Mouse (Mus musculus): ENCODE results near the gene Krt24. TPM values are rescaled to one million over a fixed set of nuclear protein-coding genes. Genes with fewer than 3 reads are reported as not detected.
A peak's percentile ranks its signal among the peaks of the same experiment; 100 is the strongest.

Krt24 gene
- polyA plus RNA-seq, 1 experiment from 2014 or later = not detected

- ATAC-seq (ENCODE audit: low FRiP score) = no peak
- Histone ChIP-seq H3K9me3 (ENCODE audit: control insufficient read depth, low read length) (no peaks in the 10 kb centered on the region), H3K4me3 (ENCODE audit: low read depth, low read length) (no peak overlapping the region), H3K4me1 (ENCODE audit: control insufficient read depth, insufficient read depth, low read length) (no peaks in the 10 kb centered on the region), H3K9ac (ENCODE audit: low read length) (no peak overlapping the region), H3K36me3 (ENCODE audit: control insufficient read depth, insufficient read depth, low read length) (no peaks in the 10 kb centered on the region), H3K27ac (ENCODE audit: low read depth, low read length) (no peak overlapping the region), H3K4me2 (no peak overlapping the region), H3K27me3 (ENCODE audit: control insufficient read depth, insufficient read depth, low read length) (no peaks in the 10 kb centered on the region)
- DNase-seq (ENCODE audit: low spot score, missing footprints) = peak; percentile 93
- 28% methylated on average over 2 of the region's 2 CpGs for WGBS
Measured at GRCm38 (mm10) chr11:99307579-99307978, 22.5 kb upstream of the Krt24 start.

GRCm38 (mm10) chr11:99295039-99295438, 10.0 kb upstream of the Krt24 start:
- H3K4me3 ChIP-seq (ENCODE audit: low read depth, low read length) = no peak overlapping the region
- no peak for DNase-seq (ENCODE audit: low spot score, missing footprints)
- H3K9ac ChIP-seq (ENCODE audit: low read length) = no peak overlapping the region
- H3K4me2 ChIP-seq = no peak overlapping the region
- H3K27ac ChIP-seq (ENCODE audit: low read depth, low read length) = no peak overlapping the region
- no peaks in the 10 kb centered on the region for H3K4me1 ChIP-seq (ENCODE audit: control insufficient read depth, insufficient read depth, low read length)
- WGBS = 64% methylated on average over 5 of the region's 5 CpGs
- no peaks in the 10 kb centered on the region for H3K9me3 ChIP-seq (ENCODE audit: control insufficient read depth, low read length)
- no peaks in the 10 kb centered on the region for H3K27me3 ChIP-seq (ENCODE audit: control insufficient read depth, insufficient read depth, low read length)
- ATAC-seq (ENCODE audit: low FRiP score) = no peak
- H3K36me3 ChIP-seq (ENCODE audit: control insufficient read depth, insufficient read depth, low read length) = no peaks in the 10 kb centered on the region

- WGBS = 60% methylated on average over 5 of the region's 5 CpGs
- Histone ChIP-seq H3K36me3 (ENCODE audit: control insufficient read depth, insufficient read depth, low read length) (no peaks in the 10 kb centered on the region), H3K4me3 (ENCODE audit: low read depth, low read length) (no peak overlapping the region), H3K4me1 (ENCODE audit: control insufficient read depth, insufficient read depth, low read length) (no peaks in the 10 kb centered on the region), H3K9ac (ENCODE audit: low read length) (no peak overlapping the region), H3K27ac (ENCODE audit: low read depth, low read length) (no peak overlapping the region), H3K4me2 (no peak overlapping the region), H3K9me3 (ENCODE audit: control insufficient read depth, low read length) (no peaks in the 10 kb centered on the region), H3K27me3 (ENCODE audit: control insufficient read depth, insufficient read depth, low read length) (no peaks in the 10 kb centered on the region)
- no peak for DNase-seq (ENCODE audit: low spot score, missing footprints)
- no peak for ATAC-seq (ENCODE audit: low FRiP score)
Measured at GRCm38 (mm10) chr11:99292846-99293245, 7.8 kb upstream of the Krt24 start.

GRCm38 (mm10) chr11:99284011-99284410, 1.1 kb downstream of the Krt24 start:
- Histone ChIP-seq H3K4me1 (ENCODE audit: control insufficient read depth, insufficient read depth, low read length) (no peaks in the 10 kb centered on the region), H3K9me3 (ENCODE audit: control insufficient read depth, low read length) (no peaks in the 10 kb centered on the region), H3K27ac (ENCODE audit: low read depth, low read length) (no peak overlapping the region), H3K36me3 (ENCODE audit: control insufficient read depth, insufficient read depth, low read length) (no peaks in the 10 kb centered on the region), H3K4me2 (no peak overlapping the region), H3K9ac (ENCODE audit: low read length) (no peak overlapping the region), H3K4me3 (ENCODE audit: low read depth, low read length) (no peak overlapping the region), H3K27me3 (ENCODE audit: control insufficient read depth, insufficient read depth, low read length) (no peaks in the 10 kb centered on the region)
- ATAC-seq (ENCODE audit: low FRiP score) (no peak), DNase-seq (ENCODE audit: low spot score, missing footprints) (no peak)
- 83% methylated on average over 5 of the region's 5 CpGs for WGBS

GRCm38 (mm10) chr11:99283334-99283733, 1.7 kb downstream of the Krt24 start:
- Histone ChIP-seq H3K4me3 (ENCODE audit: low read depth, low read length) (no peak overlapping the region), H3K27me3 (ENCODE audit: control insufficient read depth, insufficient read depth, low read length) (no peaks in the 10 kb centered on the region), H3K36me3 (ENCODE audit: control insufficient read depth, insufficient read depth, low read length) (no peaks in the 10 kb centered on the region), H3K4me1 (ENCODE audit: control insufficient read depth, insufficient read depth, low read length) (no peaks in the 10 kb centered on the region), H3K27ac (ENCODE audit: low read depth, low read length) (no peak overlapping the region), H3K9ac (ENCODE audit: low read length) (no peak overlapping the region), H3K9me3 (ENCODE audit: control insufficient read depth, low read length) (no peaks in the 10 kb centered on the region), H3K4me2 (no peak overlapping the region)
- DNase-seq (ENCODE audit: low spot score, missing footprints) (no peak), ATAC-seq (ENCODE audit: low FRiP score) (no peak)
- WGBS = 60% methylated on average over 4 of the region's 4 CpGs

- no peak overlapping the region for H3K4me3 ChIP-seq (ENCODE audit: low read depth, low read length)
- 77% methylated on average over 9 of the region's 9 CpGs for WGBS
- no peaks in the 10 kb centered on the region for H3K27me3 ChIP-seq (ENCODE audit: control insufficient read depth, insufficient read depth, low read length)
Measured at GRCm38 (mm10) chr11:99281116-99281515, 3.9 kb downstream of the Krt24 start.

GRCm38 (mm10) chr11:99279986-99280385, 5.1 kb downstream of the Krt24 start:
- H3K27ac ChIP-seq (ENCODE audit: low read depth, low read length) = no peak overlapping the region
- H3K4me3 ChIP-seq (ENCODE audit: low read depth, low read length) = no peak overlapping the region
- H3K9me3 ChIP-seq (ENCODE audit: control insufficient read depth, low read length) = no peaks in the 10 kb centered on the region
- DNase-seq (ENCODE audit: low spot score, missing footprints) (no peak), ATAC-seq (ENCODE audit: low FRiP score) (no peak)
- WGBS = 82% methylated on average over 5 of the region's 5 CpGs
- no peaks in the 10 kb centered on the region for H3K36me3 ChIP-seq (ENCODE audit: control insufficient read depth, insufficient read depth, low read length)
- H3K4me2 ChIP-seq = no peak overlapping the region
- no peaks in the 10 kb centered on the region for H3K27me3 ChIP-seq (ENCODE audit: control insufficient read depth, insufficient read depth, low read length)
- H3K4me1 ChIP-seq (ENCODE audit: control insufficient read depth, insufficient read depth, low read length) = no peaks in the 10 kb centered on the region
- H3K9ac ChIP-seq (ENCODE audit: low read length) = no peak overlapping the region

More at GRCm38 (mm10) chr11:99281116-99281515, 3.9 kb downstream of the Krt24 start:
- no peak for ATAC-seq (ENCODE audit: low FRiP score)
- no peak for DNase-seq (ENCODE audit: low spot score, missing footprints)
- Histone ChIP-seq H3K9ac (ENCODE audit: low read length) (no peak overlapping the region), H3K4me1 (ENCODE audit: control insufficient read depth, insufficient read depth, low read length) (no peaks in the 10 kb centered on the region), H3K4me2 (no peak overlapping the region), H3K27ac (ENCODE audit: low read depth, low read length) (no peak overlapping the region), H3K36me3 (ENCODE audit: control insufficient read depth, insufficient read depth, low read length) (no peaks in the 10 kb centered on the region), H3K9me3 (ENCODE audit: control insufficient read depth, low read length) (no peaks in the 10 kb centered on the region)

- Histone ChIP-seq H3K36me3 (ENCODE audit: control insufficient read depth, insufficient read depth, low read length) (no peaks in the 10 kb centered on the region), H3K9ac (ENCODE audit: low read length) (no peak overlapping the region), H3K27ac (ENCODE audit: low read depth, low read length) (no peak overlapping the region), H3K4me2 (no peak overlapping the region), H3K4me1 (ENCODE audit: control insufficient read depth, insufficient read depth, low read length) (no peaks in the 10 kb centered on the region), H3K9me3 (ENCODE audit: control insufficient read depth, low read length) (no peaks in the 10 kb centered on the region), H3K4me3 (ENCODE audit: low read depth, low read length) (no peak overlapping the region), H3K27me3 (ENCODE audit: control insufficient read depth, insufficient read depth, low read length) (no peaks in the 10 kb centered on the region)
- 69% methylated on average over 7 of the region's 7 CpGs for WGBS
- DNase-seq (ENCODE audit: low spot score, missing footprints) (no peak), ATAC-seq (ENCODE audit: low FRiP score) (no peak)
Measured at GRCm38 (mm10) chr11:99276786-99277185, 8.3 kb downstream of the Krt24 start.

GRCm38 (mm10) chr11:99275624-99276023, 9.4 kb downstream of the Krt24 start:
- no peak overlapping the region for H3K4me3 ChIP-seq (ENCODE audit: low read depth, low read length)
- H3K27ac ChIP-seq (ENCODE audit: low read depth, low read length) = no peak overlapping the region
- no peaks in the 10 kb centered on the region for H3K36me3 ChIP-seq (ENCODE audit: control insufficient read depth, insufficient read depth, low read length)
- ATAC-seq (ENCODE audit: low FRiP score) (no peak), DNase-seq (ENCODE audit: low spot score, missing footprints) (no peak)
- H3K4me1 ChIP-seq (ENCODE audit: control insufficient read depth, insufficient read depth, low read length) = no peaks in the 10 kb centered on the region
- no peak overlapping the region for H3K4me2 ChIP-seq
- no peak overlapping the region for H3K9ac ChIP-seq (ENCODE audit: low read length)
- WGBS = 91% methylated on average over 6 of the region's 6 CpGs
- no peaks in the 10 kb centered on the region for H3K27me3 ChIP-seq (ENCODE audit: control insufficient read depth, insufficient read depth, low read length)
- H3K9me3 ChIP-seq (ENCODE audit: control insufficient read depth, low read length) = no peaks in the 10 kb centered on the region

- Histone ChIP-seq H3K27ac (ENCODE audit: low read depth, low read length) (no peak overlapping the region), H3K9ac (ENCODE audit: low read length) (no peak overlapping the region), H3K36me3 (ENCODE audit: control insufficient read depth, insufficient read depth, low read length) (no peaks in the 10 kb centered on the region), H3K4me2 (no peak overlapping the region), H3K27me3 (ENCODE audit: control insufficient read depth, insufficient read depth, low read length) (no peaks in the 10 kb centered on the region), H3K4me3 (ENCODE audit: low read depth, low read length) (no peak overlapping the region), H3K9me3 (ENCODE audit: control insufficient read depth, low read length) (no peaks in the 10 kb centered on the region), H3K4me1 (ENCODE audit: control insufficient read depth, insufficient read depth, low read length) (no peaks in the 10 kb centered on the region)
- WGBS = 82% methylated on average over 4 of the region's 4 CpGs
- DNase-seq (ENCODE audit: low spot score, missing footprints) (no peak), ATAC-seq (ENCODE audit: low FRiP score) (no peak)
Measured at GRCm38 (mm10) chr11:99272721-99273120, 12.3 kb downstream of the Krt24 start.
